Mouse (Mus musculus): Measurements from ENCODE around the gene Epha8.

DNA sequence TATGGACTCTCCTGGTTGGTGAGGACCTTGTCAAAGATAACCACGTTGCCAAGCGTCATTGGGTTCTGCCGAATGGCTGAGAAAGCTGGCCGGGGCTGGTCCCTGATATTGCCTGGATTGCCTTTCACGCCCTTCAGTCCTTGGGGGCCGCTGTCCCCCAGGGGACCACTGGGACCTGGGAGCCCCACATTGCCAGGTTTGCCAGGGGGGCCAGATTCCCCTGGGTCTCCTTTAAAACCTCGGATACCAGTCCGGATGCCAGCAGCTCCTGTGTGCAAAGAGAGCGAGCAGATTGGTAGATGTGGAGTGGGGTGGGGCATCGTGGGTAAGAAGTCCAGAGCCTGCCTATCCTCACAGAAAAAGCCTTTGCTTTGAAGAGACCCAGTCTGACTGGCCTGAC, 60.2 kb downstream of the Epha8 start:
- TF ChIP-seq CTCF (IDR thresholded peaks at IDR 0.05) (no peak), POLR2A (IDR thresholded peaks at IDR 0.05; ENCODE audit: insufficient read depth, low read depth, low read length) (no peak), EP300 (IDR thresholded peaks at IDR 0.05; ENCODE audit: insufficient read depth, low read depth, low read length) (no peak)

Measured in heart, adult 2 months (tissue).